Mouse (Mus musculus) lung, postnatal 4 days (tissue): ENCODE results near the gene Prr23a1.

Experiments used
- DNase-seq, 2 experiments: peaks; one replicate each; pipeline ENCODE4 v3.0.0; 2021

The Prr23a1 gene

GRCm38 (mm10) chr9:98842117-98842516 lies at the start of gene Prr23a1:
Gene Prr23a1 (plus strand): TSS chr9:98842503.
- no peak for DNase-seq

- DNase-seq, result no peak
These were observed 43.3 kb upstream of the Prr23a1 start for GRCm38 (mm10) chr9:98799021-98799420.

GRCm38 (mm10) chr9:98803971-98804370 lies 38.3 kb upstream of the Prr23a1 start:
- no peak for DNase-seq

GRCm38 (mm10) chr9:98805511-98805910 lies 36.8 kb upstream of the Prr23a1 start:
- peak; percentile 29 to 74 for DNase-seq

- no peak for DNase-seq
These were observed 36.4 kb upstream of the Prr23a1 start for GRCm38 (mm10) chr9:98805934-98806333.

- no peak for DNase-seq
These were observed 34.7 kb upstream of the Prr23a1 start for GRCm38 (mm10) chr9:98807631-98808030.

- DNase-seq, result peak in 1 of 2 experiments; percentile 37
These were observed 32.8 kb upstream of the Prr23a1 start for GRCm38 (mm10) chr9:98809526-98809925.

GRCm38 (mm10) chr9:98816066-98816465 lies 26.2 kb upstream of the Prr23a1 start:
- DNase-seq, result no peak

GRCm38 (mm10) chr9:98817592-98817991 lies 24.7 kb upstream of the Prr23a1 start:
- DNase-seq, result no peak

- peak in 1 of 2 experiments; percentile 39 for DNase-seq
These were observed 23.3 kb upstream of the Prr23a1 start for GRCm38 (mm10) chr9:98818971-98819370.

- DNase-seq, result peak; percentile 48 to 79
These were observed 22.8 kb upstream of the Prr23a1 start for GRCm38 (mm10) chr9:98819481-98819880.

- DNase-seq, result no peak
These were observed 21.8 kb upstream of the Prr23a1 start for GRCm38 (mm10) chr9:98820461-98820860.

GRCm38 (mm10) chr9:98821067-98821466 lies 21.2 kb upstream of the Prr23a1 start:
- no peak for DNase-seq

- DNase-seq, result no peak
These were observed 18.5 kb upstream of the Prr23a1 start for GRCm38 (mm10) chr9:98823805-98824204.

- no peak for DNase-seq
These were observed 12.8 kb upstream of the Prr23a1 start for GRCm38 (mm10) chr9:98829508-98829907.

- no peak for DNase-seq
These were observed 4.7 kb upstream of the Prr23a1 start for GRCm38 (mm10) chr9:98837537-98838074.

- no peak for DNase-seq
These were observed 13.9 kb downstream of the Prr23a1 start, which contains the start of gene Prr23a2 for GRCm38 (mm10) chr9:98856210-98856609. Gene Prr23a2 (plus strand): TSS chr9:98856494.

GRCm38 (mm10) chr9:98863463-98863862 lies 21.2 kb downstream of the Prr23a1 start:
- no peak for DNase-seq

- no peak for DNase-seq
These were observed 22.3 kb downstream of the Prr23a1 start, which contains the start of gene Prr23a3 for GRCm38 (mm10) chr9:98864571-98864970. Gene Prr23a3 (plus strand): TSS chr9:98864767.
